Mouse (Mus musculus): Measurements from ENCODE around the gene Fbxo21.
A peak's percentile ranks its signal among the peaks of the same experiment; 100 is the strongest.

The Fbxo21 gene

GRCm38 (mm10) chr5:117979082-117979481, 2.6 kb downstream of the Fbxo21 start:
- DNase-seq (ENCODE audit: low read depth, low spot score) = no peak

DNA sequence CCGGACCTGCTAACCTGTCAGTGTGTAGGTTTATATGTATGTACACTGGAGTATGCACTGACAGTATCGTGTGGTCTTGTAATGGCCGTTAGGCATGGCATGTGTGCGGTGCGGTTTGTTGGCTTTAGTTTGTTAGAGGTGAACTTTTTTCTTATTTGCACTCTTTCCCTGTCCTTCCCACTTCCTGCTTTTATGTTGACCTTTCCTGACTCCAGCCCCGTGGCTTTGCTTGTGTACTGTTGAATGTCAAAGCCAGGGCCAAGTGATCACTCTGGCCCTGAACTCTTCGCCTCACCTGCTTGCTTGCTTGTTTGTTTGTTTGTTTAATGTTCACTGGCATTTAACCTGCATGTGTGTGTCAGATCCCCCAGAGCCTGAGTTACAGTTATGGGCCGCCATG, 4.4 kb downstream of the Fbxo21 start:
- no peak for DNase-seq (ENCODE audit: low read depth, low spot score)

DNA sequence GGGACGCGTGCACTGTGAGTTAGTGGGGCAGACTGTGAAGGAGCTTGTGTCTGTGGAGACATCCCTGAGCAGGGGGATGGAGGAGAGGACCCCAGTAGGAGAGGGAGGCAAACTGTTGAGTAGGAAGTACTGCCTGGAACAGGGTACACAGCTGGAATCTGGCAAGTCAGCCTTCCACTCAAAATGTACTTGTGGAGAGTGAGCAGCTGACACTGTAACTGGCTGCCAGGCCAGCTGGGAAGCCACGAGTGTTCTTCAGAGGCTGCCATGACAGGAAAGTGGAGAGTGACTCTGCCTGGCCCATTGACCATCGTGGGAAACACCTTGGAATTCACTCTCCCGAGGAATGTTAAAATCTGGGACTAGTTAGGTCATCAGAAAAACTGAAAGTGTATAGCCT, 5.4 kb downstream of the Fbxo21 start:
- DNase-seq (ENCODE audit: low read depth, low spot score) = no peak

GRCm38 (mm10) chr5:117986327-117986726, 9.8 kb downstream of the Fbxo21 start:
- no peak for DNase-seq (ENCODE audit: low read depth, low spot score)

- no peak for DNase-seq (ENCODE audit: low read depth, low spot score)
These were observed 11.4 kb downstream of the Fbxo21 start for GRCm38 (mm10) chr5:117987891-117988290.

GRCm38 (mm10) chr5:117988367-117988766, 11.8 kb downstream of the Fbxo21 start:
- DNase-seq (ENCODE audit: low read depth, low spot score) = no peak

DNA sequence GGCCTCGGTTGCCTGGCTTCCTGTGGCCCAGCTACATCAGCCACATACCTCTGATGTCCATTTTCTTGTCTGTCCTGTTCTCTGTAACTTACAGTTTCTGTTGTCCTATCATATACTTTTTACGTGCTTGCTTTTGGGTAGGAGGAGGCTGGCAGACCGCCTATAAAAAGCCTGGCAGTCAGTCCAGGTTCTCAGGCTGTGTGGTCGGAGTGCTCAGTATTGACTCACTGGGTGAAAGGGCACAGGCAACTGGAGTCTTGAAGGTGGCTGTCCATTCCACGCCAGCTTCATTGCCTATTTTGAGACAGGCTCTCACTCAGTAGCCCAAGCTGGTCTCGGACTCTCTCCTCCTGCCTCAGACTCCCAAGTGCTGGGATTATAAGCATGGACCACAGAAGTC, 13.2 kb downstream of the Fbxo21 start:
- no peak for DNase-seq (ENCODE audit: low read depth, low spot score)

DNA sequence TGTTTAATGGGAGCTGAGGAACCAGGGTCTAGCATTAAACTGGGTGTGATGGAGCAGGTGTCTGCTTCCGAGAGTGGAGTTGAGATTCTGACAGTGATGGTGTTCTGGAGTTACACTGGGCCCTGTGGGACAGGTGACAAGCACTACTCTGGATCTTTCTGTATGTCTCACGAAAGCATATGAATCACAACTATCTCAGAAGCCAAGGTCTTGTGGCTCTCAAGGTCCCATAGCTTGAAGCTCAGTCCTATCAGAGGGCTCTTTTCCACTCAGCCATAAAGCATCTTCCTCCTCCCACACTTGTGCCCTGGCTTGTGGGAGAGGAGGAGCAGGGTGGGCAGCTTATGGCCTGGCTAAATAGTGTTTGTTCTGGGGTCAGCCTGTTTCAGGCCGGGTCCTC, 14.4 kb downstream of the Fbxo21 start:
- no peak for DNase-seq (ENCODE audit: low read depth, low spot score)

DNA sequence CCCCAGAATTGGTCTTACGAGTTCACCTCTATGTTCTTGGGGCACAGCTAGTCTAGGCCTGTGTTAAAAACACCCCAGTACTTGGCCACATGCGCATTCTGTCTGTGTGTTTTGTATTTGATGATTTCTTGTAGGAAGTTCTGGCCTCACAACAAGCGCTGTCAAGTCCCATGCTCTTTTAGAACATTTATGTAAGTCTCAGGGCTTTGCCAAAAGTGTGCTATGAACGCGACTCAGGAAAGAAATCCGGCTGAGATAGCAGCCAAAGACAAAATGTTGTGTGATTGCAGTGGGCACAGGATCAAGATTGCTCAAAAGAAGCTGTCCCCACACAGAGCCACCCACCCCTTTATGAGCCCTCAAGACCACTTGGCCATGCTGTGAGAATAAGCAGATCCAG, 17.0 kb downstream of the Fbxo21 start:
- no peak for DNase-seq (ENCODE audit: low read depth, low spot score)

DNA sequence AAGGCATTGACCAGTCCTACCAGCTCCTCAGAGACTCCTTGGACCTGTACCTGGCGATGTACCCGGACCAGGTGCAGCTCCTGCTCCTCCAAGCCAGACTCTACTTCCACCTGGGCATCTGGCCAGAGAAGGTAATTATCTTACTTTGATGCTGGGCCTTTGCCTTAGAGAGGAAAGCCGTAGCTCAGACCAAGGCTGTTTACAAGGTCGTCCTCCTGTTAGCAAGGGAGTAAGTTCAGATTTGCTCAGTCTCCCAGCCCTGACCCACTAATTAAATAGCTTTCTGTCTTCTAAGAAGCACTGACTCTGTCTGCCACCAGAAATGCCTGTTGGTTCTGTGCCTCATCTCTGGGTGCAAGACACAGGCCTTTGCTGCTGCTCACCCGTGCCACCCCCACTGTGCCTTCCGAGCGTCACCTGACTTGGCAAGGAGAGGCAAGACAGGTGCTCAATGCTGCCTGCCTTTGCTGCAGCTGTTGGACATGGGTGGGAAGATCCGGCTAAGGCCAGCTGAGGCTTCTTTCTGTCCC, 18.9 kb downstream of the Fbxo21 start:
- DNase-seq (ENCODE audit: low read depth, low spot score) = no peak

GRCm38 (mm10) chr5:117995911-117996310, 19.4 kb downstream of the Fbxo21 start:
- DNase-seq (ENCODE audit: low read depth, low spot score) = no peak

DNA sequence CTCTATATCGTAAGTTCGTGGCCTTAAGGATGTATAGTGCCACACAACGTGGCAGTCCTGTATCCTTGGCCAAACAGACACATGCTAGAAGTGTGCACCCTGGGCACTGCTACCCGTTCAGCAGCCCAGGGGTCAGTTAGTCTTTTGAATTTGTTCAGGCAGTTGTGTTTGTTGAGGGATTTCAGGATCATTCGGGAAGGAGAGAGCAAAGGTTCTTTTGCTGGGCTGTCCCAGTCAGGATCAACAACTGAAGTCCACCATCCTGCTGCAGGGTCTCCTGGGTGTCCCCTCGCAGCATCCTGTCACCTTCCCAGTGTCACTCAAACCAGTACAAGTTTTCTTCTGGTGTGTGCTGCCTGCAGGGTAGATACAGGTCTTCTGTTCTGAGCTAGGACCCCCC, 20.1 kb downstream of the Fbxo21 start:
- no peak for DNase-seq (ENCODE audit: low read depth, low spot score)

DNA sequence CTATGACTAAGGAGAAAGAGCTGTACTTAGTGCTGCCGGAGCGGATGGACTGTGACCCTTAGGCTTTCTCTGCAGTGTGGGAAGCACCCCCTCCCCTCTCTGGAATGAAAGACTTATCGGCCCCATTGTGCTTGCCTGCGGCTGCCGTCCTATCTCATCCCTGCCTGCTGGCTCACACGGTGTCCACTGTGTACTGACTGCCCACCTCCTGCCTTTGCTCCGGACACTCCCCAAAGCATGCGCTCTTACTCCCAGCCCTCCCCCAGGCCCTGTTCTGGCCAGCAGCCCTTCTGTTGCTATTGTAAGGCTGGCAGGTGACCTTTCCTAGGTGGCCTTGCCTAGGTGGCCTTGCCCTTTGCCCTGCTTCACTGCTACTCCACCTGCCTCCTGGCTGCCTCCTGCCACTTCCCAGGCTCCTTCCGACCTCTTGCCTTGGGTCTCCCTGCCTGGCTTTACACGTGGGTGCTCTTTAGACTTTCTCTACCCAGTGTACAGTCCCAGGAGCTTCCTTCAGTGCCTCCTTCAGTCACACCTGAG, 21.0 kb downstream of the Fbxo21 start:
- DNase-seq (ENCODE audit: low read depth, low spot score) = no peak

DNA sequence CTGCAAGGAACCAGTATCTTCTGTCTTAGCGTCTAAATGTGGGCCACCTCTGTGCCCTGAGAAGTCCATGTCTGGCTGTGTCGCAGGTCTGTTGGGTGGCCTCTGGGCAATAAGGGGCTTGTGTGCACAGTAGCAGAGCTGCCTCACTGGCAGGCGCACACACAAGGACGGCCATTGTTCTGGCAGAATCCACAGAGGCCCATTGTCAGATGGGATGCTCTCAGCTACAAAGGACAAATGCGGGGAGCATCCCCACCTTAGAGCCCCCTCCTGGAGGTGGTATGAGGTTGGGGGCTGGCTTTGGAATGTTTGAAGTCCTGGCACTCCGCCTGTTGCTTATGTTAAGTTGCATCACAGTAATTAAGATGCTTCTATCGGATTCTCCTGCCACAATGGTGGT, 22.5 kb downstream of the Fbxo21 start:
- no peak for DNase-seq (ENCODE audit: low read depth, low spot score)

- no peak for DNase-seq (ENCODE audit: low read depth, low spot score)
These were observed 23.1 kb downstream of the Fbxo21 start for GRCm38 (mm10) chr5:117999584-117999983.

GRCm38 (mm10) chr5:118002059-118002458, 25.5 kb downstream of the Fbxo21 start:
- peak; percentile 58 for DNase-seq (ENCODE audit: low read depth, low spot score)

GRCm38 (mm10) chr5:118004619-118005018, 28.1 kb downstream of the Fbxo21 start:
- peak; percentile 55 for DNase-seq (ENCODE audit: low read depth, low spot score)

GRCm38 (mm10) chr5:118005728-118006127, 29.2 kb downstream of the Fbxo21 start:
- DNase-seq (ENCODE audit: low read depth, low spot score) = no peak

- no peak for DNase-seq (ENCODE audit: low read depth, low spot score)
These were observed 31.8 kb downstream of the Fbxo21 start for GRCm38 (mm10) chr5:118008344-118008743.

- no peak for DNase-seq (ENCODE audit: low read depth, low spot score)
These were observed 34.3 kb downstream of the Fbxo21 start for GRCm38 (mm10) chr5:118010872-118011271.

DNA sequence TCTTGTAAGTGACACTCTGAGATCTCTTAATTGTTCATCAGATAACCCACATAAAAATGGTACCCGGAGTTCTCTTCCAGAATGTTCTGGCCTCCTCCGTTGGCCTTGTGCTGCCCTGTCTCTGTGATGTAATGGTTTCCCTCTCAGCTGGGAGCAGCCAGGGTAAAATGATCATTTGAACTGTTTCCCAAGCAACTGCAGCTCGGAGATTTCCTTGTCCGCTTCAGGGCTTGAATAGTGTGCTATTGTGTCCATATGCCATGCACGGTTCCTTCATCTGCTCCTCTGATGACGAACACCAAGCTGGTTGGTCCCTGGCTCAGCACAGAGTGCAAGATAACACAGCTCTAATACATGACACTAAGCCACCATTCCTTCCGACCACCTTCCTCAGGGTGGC, 35.3 kb downstream of the Fbxo21 start:
- no peak for DNase-seq (ENCODE audit: low read depth, low spot score)

DNA sequence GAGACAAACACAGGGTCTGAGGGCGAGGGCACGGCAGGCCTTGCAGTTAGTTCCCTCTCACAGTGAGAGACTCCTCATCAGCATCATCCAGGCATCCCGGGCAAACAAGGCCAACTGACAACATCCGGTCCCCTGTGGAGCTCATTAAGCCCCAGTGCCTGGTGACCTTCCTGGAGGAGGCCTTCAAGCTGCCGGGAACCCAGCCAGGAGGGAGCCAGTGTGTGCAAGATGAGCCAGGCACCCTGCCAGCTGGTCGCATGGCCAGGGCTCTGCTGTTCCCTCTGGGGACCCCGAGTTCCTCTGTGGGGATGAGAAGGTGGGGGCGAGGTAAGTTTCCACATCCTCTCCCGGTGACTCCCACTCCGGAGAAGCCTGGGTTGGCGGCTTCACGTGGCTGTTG, 38.5 kb downstream of the Fbxo21 start:
- DNase-seq (ENCODE audit: low read depth, low spot score) = no peak

GRCm38 (mm10) chr5:118015669-118016068, 39.1 kb downstream of the Fbxo21 start:
- DNase-seq (ENCODE audit: low read depth, low spot score) = no peak

- DNase-seq (ENCODE audit: low read depth, low spot score) = no peak
These were observed 41.0 kb downstream of the Fbxo21 start for GRCm38 (mm10) chr5:118017527-118017926.

Measured in A20 (cell line).